8 mouse cellular contexts compared by ENCODE assay signal in the genomic region with DNA sequence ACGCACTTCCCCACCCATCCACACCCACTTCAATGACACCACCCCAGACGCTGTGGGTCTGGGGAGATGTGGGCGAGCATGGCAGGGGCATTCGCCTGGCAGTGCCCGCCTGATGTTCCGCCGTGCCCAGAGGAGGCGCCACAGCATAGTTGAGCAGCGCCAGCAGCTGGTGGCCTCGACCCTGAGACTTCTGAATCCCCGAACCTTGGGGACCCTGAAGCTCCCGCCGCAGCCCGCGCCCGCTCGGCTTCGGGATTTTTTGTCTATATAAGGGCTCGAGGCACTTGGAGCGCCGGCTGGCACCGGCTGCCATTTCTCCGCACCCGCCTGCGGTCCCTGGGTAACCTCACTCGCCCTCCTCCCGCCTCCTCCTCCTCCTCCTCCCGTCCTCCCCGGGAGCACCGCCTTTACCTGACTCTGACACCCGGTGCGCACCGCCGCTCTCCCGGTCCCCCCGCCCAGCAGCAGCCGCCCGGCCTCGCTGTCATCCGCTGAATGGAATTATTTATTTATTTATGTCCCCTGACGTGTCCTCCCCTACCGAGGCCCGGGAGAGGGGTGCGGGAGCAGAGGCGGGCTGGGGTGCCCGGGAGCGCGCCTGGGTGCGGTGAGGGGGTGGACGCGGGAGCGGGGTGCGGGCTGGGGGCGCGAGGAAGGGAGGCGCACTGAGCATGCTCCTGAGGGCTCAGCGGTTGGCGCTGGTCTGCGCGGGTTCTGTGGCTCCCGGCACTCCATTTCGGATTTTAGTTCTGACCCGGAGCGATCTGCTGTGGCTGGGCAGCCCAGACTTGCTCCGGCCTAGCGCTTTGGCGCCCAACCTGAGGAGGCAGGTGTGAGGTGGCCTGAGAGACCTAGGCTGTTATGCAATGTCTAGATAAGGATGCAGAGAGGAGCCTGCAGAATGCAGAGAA. TPM values are rescaled to one million over a fixed set of nuclear protein-coding genes. Genes with fewer than 3 reads are reported as not detected.
DNase-seq lines count a peak whose midpoint lies in the region; ATAC-seq and TF ChIP-seq lines count a peak whose summit lies in the region.

A gene (minus strand): TSS at position 590 of the 911 bp plus-strand sequence.

- TF ChIP-seq POLR2A in olfactory bulb, adult 2 months (IDR thresholded peaks at IDR 0.05; ENCODE audit: insufficient read depth, low read depth, low read length): peak; percentile 21; the same call in 1 of the 2 replicates

- peak within 1 kb of the TSS; percentile 72 for H3K4me2 ChIP-seq in forebrain, embryonic 15.5 days (replicated peaks)
- peak within 1 kb of the TSS; percentile 85 for H3K4me2 ChIP-seq in lung, embryonic 14.5 days

- TF ChIP-seq CTCF in lung, embryonic 14.5 days (IDR thresholded peaks at IDR 0.05; ENCODE audit: low read depth): peak; percentile 50
- peak; percentile 18; the same call in 1 of the 2 replicates for TF ChIP-seq CTCF in olfactory bulb, adult 2 months (IDR thresholded peaks at IDR 0.05; ENCODE audit: insufficient read depth, low read depth, low read length)

- peak; percentile 21 for DNase-seq in CD4-positive helper T cell, adult 2 months (ENCODE audit: low read depth, low spot score)
- peak; percentile 63 for DNase-seq in layer of hippocampus, adult 9-10 months (ENCODE audit: low spot score)
- peak; percentile 88 for DNase-seq in lung, embryonic 14.5 days
- DNase-seq in testis, postnatal 14 days (ENCODE audit: low spot score): peak; percentile 67

- no peaks in the 10 kb centered on the region for H3K9me3 ChIP-seq in forebrain, embryonic 15.5 days
- H3K9me3 ChIP-seq in lung, embryonic 14.5 days (ENCODE audit: low read depth, low read length): no peaks in the 10 kb centered on the region

- peak within 1 kb of the TSS; percentile 73 for H3K9ac ChIP-seq in forebrain, embryonic 15.5 days (replicated peaks)
- peak within 1 kb of the TSS; percentile 65 for H3K9ac ChIP-seq in lung, embryonic 14.5 days

- no peaks in the 10 kb centered on the region for H3K27me3 ChIP-seq in forebrain, embryonic 15.5 days
- no peaks in the 10 kb centered on the region for H3K27me3 ChIP-seq in lung, embryonic 14.5 days (ENCODE audit: insufficient read depth, low read length)

- H3K36me3 ChIP-seq in forebrain, embryonic 15.5 days: no peaks in the 10 kb centered on the region
- no peaks in the 10 kb centered on the region for H3K36me3 ChIP-seq in lung, embryonic 14.5 days (ENCODE audit: insufficient read depth)

- 0 out of 2 replicates have a peak, but pooled peaks cover 3% of the 10 kb centered on the region for H3K4me1 ChIP-seq in brown adipose tissue, adult 24 weeks (ENCODE audit: control insufficient read depth, insufficient read depth, insufficient read length, low read length)
- H3K4me1 ChIP-seq in forebrain, embryonic 15.5 days: peaks cover 18% of the 10 kb centered on the region
- H3K4me1 ChIP-seq in lung, embryonic 14.5 days (ENCODE audit: insufficient read depth): no peaks in the 10 kb centered on the region
- H3K4me1 ChIP-seq in olfactory bulb, adult 2 months (ENCODE audit: control insufficient read depth, insufficient read depth, low read length): peaks cover 11% of the 10 kb centered on the region

- H3K4me3 ChIP-seq in brown adipose tissue, adult 24 weeks (ENCODE audit: insufficient read depth, low read depth, low read length): peak within 1 kb of the TSS; percentile 77
- H3K4me3 ChIP-seq in forebrain, embryonic 15.5 days: peak within 1 kb of the TSS; percentile 65
- H3K4me3 ChIP-seq in lung, embryonic 14.5 days (ENCODE audit: low read depth, low read length): peak within 1 kb of the TSS; percentile 66
- peak within 1 kb of the TSS; percentile 64 for H3K4me3 ChIP-seq in olfactory bulb, adult 2 months (ENCODE audit: insufficient read depth, low read depth, low read length)

- peak; percentile 98 for ATAC-seq in forebrain, embryonic 15.5 days (replicated peaks)
- ATAC-seq in hematopoietic stem cell, adult 5-6 weeks (replicated peaks in 1 of 2; ENCODE audit: insufficient read depth in 1 of 2, low FRiP score in 2 of 2, low TSS enrichment in 1 of 2, low read depth in 1 of 2, poor library complexity in 2 of 2, severe bottlenecking in 2 of 2): peak; percentile 57 to 65
- peak; percentile 97 for ATAC-seq in lung, embryonic 14.5 days (ENCODE audit: insufficient read depth)

- WGBS in forebrain, embryonic 15.5 days: under 1% methylated on average over 59 of the region's 67 CpGs
- under 1% methylated on average over 66 of the region's 67 CpGs for WGBS in lung, embryonic 14.5 days
- under 1% methylated on average over 65 of the region's 67 CpGs for WGBS in olfactory bulb, adult 2 months

- peak within 1 kb of the TSS; percentile 73 for H3K27ac ChIP-seq in brown adipose tissue, adult 24 weeks (replicated peaks; ENCODE audit: low read depth, low read length)
- H3K27ac ChIP-seq in forebrain, embryonic 15.5 days (replicated peaks): peak within 1 kb of the TSS; percentile 82
- H3K27ac ChIP-seq in lung, embryonic 14.5 days (ENCODE audit: low read depth): peak within 1 kb of the TSS; percentile 42
- H3K27ac ChIP-seq in olfactory bulb, adult 2 months (ENCODE audit: insufficient read depth, low read depth, low read length): peak within 1 kb of the TSS; percentile 80

RNA-seq across cellular contexts. Expression of the gene that starts here (rescaled TPM):
- polyA plus RNA-seq in brown adipose tissue, adult 24 weeks (2012; ENCODE audit: insufficient read depth, insufficient read length, missing spikeins): 14.4 and 27.1 TPM in 2 replicates
- polyA plus RNA-seq in forebrain, embryonic 15.5 days (2015; fragmentation: Nextera tagmentation; extraction: Ambion mirVana): 6.7 and 7.5 TPM in 2 replicates
- total RNA-seq in hematopoietic stem cell, adult 5-6 weeks (2017): 9.0 and 14.1 TPM in 2 replicates
- polyA plus RNA-seq in lung, embryonic 14.5 days (2014; fragmentation: Nextera tagmentation; extraction: Ambion mirVana): 5.4 and 7.1 TPM in 2 replicates
- not detected in 2 replicates for polyA plus RNA-seq in olfactory bulb, adult 2 months (2012; ENCODE audit: insufficient read depth, insufficient read length, low replicate concordance, missing spikeins)

Comparison
In these comparisons a context has a peak if more than half of its experiments do, and no peak if none do; other contexts are left out.
1. Peak in every context shown above with its lines: DNase-seq, ATAC-seq, H3K4me3 ChIP-seq and H3K27ac ChIP-seq.
2. DNase-seq: peak in every context shown above with its lines; median percentile 88 in lung, embryonic 14.5 days; 67 in testis, postnatal 14 days; 63 in layer of hippocampus, adult 9-10 months; 21 in CD4-positive helper T cell, adult 2 months.